ENCODE assay signal across 8 mouse cellular contexts in genomic region chr14:56203975-56204374, GRCm38 (mm10). TPM values are rescaled to one million over a fixed set of nuclear protein-coding genes. Genes with fewer than 3 reads are reported as not detected.
DNase-seq lines count a peak whose midpoint lies in the region; ATAC-seq and TF ChIP-seq lines count a peak whose summit lies in the region.

No protein-coding gene starts in this region.

- TF ChIP-seq CTCF in G1E (IDR thresholded peaks at IDR 0.05; ENCODE audit: low read depth, low read length): peak; percentile 79

- H3K9me3 ChIP-seq in G1E (replicated peaks): no peaks in the 10 kb centered on the region

- H3K36me3 ChIP-seq in G1E (replicated peaks): no peaks in the 10 kb centered on the region

- no peak overlapping the region for H3K4me3 ChIP-seq in G1E (ENCODE audit: low read depth, low read length)

- peak; percentile 45 for DNase-seq in gastrocnemius, adult 18-20 months (ENCODE audit: low spot score)
- DNase-seq in gastrocnemius, postnatal 25 days: no peak
- peak; percentile 28 for DNase-seq in G1E (ENCODE audit: low spot score)
- peak; percentile 58 to 59 for DNase-seq in frontal cortex, postnatal 25 days (ENCODE audit: low spot score in 2 of 2)
- DNase-seq in layer of hippocampus, adult 8-10 months (ENCODE audit: low spot score in 2 of 2): peak; percentile 18 to 66
- DNase-seq in lung, postnatal 36 days: peak; percentile 65
- DNase-seq in spleen, postnatal 10 days (ENCODE audit: low spot score in 2 of 2): peak; percentile 41 to 74

- H3K4me1 ChIP-seq in G1E (ENCODE audit: insufficient read depth, low read depth, low read length): peaks cover 3% of the 10 kb centered on the region; the same call in 1 of the 2 replicates

- peaks cover 3% of the 10 kb centered on the region; the same call in 1 of the 2 replicates for H3K27me3 ChIP-seq in G1E (ENCODE audit: insufficient read depth, low read length)

- no peak for ATAC-seq in G1E (ENCODE audit: extremely low read depth, insufficient number of reproducible peaks, low FRiP score, poor library complexity, severe bottlenecking)
- peak; percentile 64 for ATAC-seq in cerebellum, adult (ENCODE audit: insufficient number of reproducible peaks, low FRiP score, low TSS enrichment)

RNA-seq across cellular contexts. Expression of gene Gzmf, which starts 7.2 kb away (rescaled TPM):
- not detected for total RNA-seq in gastrocnemius, adult 18-20 months (2021)
- total RNA-seq in gastrocnemius, postnatal 25 days (2021): not detected
- total RNA-seq in G1E (2014; fragmentation: Nextera tagmentation): not detected in 2 replicates
- total RNA-seq in G1E (2017): 0.11 and 0.12 TPM in 2 replicates
- polyA plus RNA-seq in G1E (2012): not detected in 2 replicates
- total RNA-seq in layer of hippocampus, adult 8-10 months (2022): not detected

RNA-seq across cellular contexts. Expression of gene Gzmn, which starts 29.6 kb away (rescaled TPM):
- total RNA-seq in gastrocnemius, adult 18-20 months (2021): not detected
- total RNA-seq in gastrocnemius, postnatal 25 days (2021): not detected
- total RNA-seq in G1E (2014; fragmentation: Nextera tagmentation): not detected in 2 replicates
- total RNA-seq in G1E (2017): 0.12 TPM in 1 of 2 replicates, not detected in the other
- not detected in 2 replicates for polyA plus RNA-seq in G1E (2012)
- not detected for total RNA-seq in layer of hippocampus, adult 8-10 months (2022)

RNA-seq across cellular contexts. Expression of gene Gzmc, which starts 30.5 kb away (rescaled TPM):
- total RNA-seq in gastrocnemius, adult 18-20 months (2021): not detected
- total RNA-seq in gastrocnemius, postnatal 25 days (2021): not detected
- total RNA-seq in G1E (2014; fragmentation: Nextera tagmentation) (not detected in 2 replicates), G1E (2017) (not detected in 2 replicates)
- polyA plus RNA-seq in G1E (2012): not detected in 2 replicates
- total RNA-seq in layer of hippocampus, adult 8-10 months (2022): not detected

RNA-seq across cellular contexts. Expression of gene Gzmg, which starts 44.6 kb away (rescaled TPM):
- total RNA-seq in gastrocnemius, adult 18-20 months (2021): not detected
- not detected for total RNA-seq in gastrocnemius, postnatal 25 days (2021)
- total RNA-seq in G1E (2014; fragmentation: Nextera tagmentation) (not detected in 2 replicates), G1E (2017) (not detected in 2 replicates)
- not detected in 2 replicates for polyA plus RNA-seq in G1E (2012)
- not detected for total RNA-seq in layer of hippocampus, adult 8-10 months (2022)

RNA-seq across cellular contexts. Expression of gene Gzmb, which starts 58.1 kb away (rescaled TPM):
- not detected for total RNA-seq in gastrocnemius, adult 18-20 months (2021)
- total RNA-seq in gastrocnemius, postnatal 25 days (2021): not detected
- total RNA-seq in G1E (2014; fragmentation: Nextera tagmentation) (42.7 and 44.6 TPM in 2 replicates), G1E (2017) (28.5 and 30.8 TPM in 2 replicates)
- polyA plus RNA-seq in G1E (2012): 0.39 and 1.1 TPM in 2 replicates
- total RNA-seq in layer of hippocampus, adult 8-10 months (2022): not detected
